Mouse (Mus musculus) lung, postnatal 25 days (tissue): ENCODE data around the gene Olfr1440.

Experiments used
- DNase-seq: peaks from one replicate; pipeline ENCODE4 v3.0.0; 2022; ENCODE audit warnings: low spot score

Gene Olfr1440

DNA sequence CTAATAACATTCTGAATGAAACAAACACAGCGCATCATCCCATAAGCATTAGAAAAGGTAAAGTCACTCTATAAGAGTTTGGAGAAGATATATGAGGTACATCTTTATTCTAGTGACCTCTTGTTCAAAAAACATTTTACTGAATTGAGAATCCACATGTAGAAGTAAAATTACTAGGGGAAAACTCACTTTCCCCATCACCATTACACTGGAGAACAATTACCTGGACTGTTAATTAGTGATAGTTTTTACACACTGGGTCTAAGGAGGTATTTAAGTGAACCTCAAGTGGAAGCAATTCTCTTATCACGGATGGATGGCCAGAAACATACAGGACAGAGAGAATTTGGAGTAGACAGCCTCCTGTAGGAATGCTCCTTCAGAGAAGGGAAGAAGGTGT, at the start of gene Olfr1440:
Gene Olfr1440 (plus strand): TSS at position 301 of the 400 bp plus-strand sequence.
- DNase-seq = no peak

- no peak for DNase-seq
Observed at GRCm38 (mm10) chr19:12373004-12373403, 14.1 kb upstream of the Olfr1440 start.

- DNase-seq = no peak
Observed at GRCm38 (mm10) chr19:12374465-12375025, 12.5 kb upstream of the Olfr1440 start.

DNA sequence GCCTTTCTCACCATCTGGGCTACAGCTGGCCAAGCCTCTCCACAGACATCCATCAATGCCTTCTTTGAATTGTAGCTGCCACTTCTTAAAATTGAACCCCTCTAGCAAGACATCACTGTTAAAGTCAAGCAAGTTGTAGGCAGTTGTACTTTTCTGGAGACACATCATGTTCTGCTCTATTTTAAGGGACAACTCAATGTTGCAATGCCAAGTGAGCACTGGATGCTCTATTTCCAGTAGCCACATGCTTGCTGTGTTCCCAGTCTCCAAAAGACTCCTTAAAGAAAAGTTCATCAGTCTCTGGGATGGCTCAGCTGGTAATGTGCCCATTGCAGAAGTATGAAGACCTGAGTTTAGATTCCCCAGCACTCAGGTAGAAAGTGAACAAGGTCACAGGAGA, 26.7 kb downstream of the Olfr1440 start:
- no peak for DNase-seq

GRCm38 (mm10) chr19:12417361-12417760, 30.3 kb downstream of the Olfr1440 start, which contains the start of gene Olfr1441:
TSS of gene Olfr1441 (plus strand) at chr19:12417433.
- DNase-seq = no peak

DNA sequence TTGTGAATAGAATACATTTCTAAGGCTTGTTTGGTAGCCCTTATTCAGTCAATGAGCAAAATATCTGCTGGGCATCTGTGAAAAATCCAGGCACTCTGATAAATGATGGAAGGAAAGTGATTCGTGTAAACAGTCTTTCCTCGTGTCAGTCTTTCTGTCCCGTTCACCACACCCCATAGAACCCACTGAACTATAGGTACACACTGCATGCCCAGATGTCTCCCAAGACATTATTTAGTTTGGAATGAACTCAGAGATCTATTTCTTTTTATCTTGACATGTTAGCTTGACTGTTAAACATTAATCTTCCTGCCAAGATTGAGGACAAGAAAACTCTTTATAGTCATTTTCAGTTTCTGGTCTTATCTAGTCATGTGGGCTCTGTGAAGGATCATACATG, 31.2 kb downstream of the Olfr1440 start:
- DNase-seq = no peak

GRCm38 (mm10) chr19:12420555-12420954, 33.5 kb downstream of the Olfr1440 start:
- DNase-seq = no peak

DNA sequence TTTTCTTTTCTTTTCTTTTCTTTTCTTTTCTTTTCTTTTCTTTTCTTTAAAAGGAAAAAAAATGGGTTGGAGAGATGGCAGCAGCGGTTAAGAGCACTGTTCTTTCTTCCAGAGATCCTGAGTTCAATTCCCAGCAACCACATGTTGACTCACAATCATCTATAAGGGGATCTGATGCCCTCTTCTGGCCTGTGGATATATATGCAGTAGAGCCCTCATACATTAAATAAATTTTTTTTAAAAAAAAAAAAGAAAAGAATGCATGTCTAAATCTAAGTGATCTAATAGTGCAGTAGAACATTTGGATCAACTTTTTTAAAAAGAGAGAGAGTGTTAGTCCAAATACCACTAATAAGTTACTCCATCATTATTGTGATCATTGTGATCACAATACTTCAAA, 34.6 kb downstream of the Olfr1440 start:
- DNase-seq = no peak

GRCm38 (mm10) chr19:12427101-12427500, 40.0 kb downstream of the Olfr1440 start:
- DNase-seq = no peak

DNA sequence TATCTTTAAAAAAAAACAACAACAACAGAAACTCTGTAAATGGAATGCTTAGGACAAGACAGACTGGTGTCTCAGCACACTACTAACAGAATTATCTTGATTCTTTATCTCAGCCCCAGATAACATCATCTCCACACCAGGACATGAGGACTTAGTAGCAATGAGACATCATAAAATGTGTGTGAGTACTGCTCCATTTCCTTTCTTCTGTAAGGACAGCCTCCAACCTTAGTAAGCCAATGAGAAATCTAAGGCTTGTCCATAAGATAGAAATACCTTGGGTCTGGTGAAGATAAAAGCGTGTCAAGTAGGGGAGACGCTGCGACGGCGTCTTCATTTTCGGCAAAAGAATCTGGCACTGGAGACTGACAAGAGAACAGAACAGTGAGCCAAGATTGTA, 40.5 kb downstream of the Olfr1440 start, which contains the start of gene Pfpl:
Gene Pfpl (plus strand): TSS at position 301 of the 400 bp plus-strand sequence.
- DNase-seq = no peak

DNA sequence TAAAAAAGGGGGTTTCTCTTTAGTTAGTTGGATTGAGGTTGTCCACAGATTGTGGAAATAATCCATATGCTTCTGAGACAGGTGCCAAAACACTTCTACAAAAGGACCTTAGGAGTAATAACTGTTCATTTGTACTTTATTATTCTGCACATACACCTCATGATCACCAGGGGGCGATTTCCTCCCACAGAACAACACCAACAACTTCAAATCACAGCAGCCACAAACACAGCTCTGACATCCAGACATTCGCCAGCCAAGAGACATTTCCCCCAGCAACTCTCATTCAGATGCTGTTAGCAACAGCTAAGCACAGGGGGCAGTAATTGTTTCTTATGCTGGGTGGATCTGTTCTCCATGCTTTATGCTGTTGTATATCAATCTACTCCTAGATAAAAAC, 46.0 kb downstream of the Olfr1440 start:
- peak; percentile 65 for DNase-seq

GRCm38 (mm10) chr19:12435011-12435416, 47.9 kb downstream of the Olfr1440 start:
- peak; percentile 28 for DNase-seq

- no peak for DNase-seq
Observed at GRCm38 (mm10) chr19:12435750-12436524, 48.9 kb downstream of the Olfr1440 start.

- DNase-seq = no peak
Observed at GRCm38 (mm10) chr19:12439581-12439980, 52.5 kb downstream of the Olfr1440 start.

DNA sequence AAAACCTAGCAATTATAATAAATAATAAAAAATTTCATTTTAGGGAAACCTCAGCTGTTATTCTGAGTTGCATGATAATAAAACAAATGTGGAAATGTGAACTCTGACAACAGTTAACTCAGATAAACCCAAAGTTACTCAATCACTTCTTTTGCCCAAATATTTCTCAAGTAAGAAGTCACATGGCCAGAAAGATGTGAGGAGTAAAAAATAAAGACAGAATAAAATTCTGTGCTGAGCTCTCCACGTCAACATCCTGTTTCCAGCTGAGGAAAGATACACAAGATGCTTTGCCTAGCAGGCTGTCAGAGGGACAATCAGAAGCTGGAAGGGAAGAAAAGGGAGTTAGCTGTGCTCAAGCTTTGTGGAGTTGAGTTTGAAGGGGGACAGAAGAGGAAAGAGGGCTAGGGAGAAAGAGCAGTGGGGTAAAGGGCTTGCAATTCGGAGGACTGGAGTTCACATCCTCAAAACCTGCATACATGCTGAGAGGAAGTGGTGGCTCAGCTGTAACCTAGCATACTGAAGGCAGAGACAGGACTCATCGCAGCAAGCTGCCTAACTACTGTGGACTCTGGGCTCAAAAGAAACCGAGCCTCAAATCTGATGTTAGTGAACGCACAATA, 53.1 kb downstream of the Olfr1440 start:
- DNase-seq = peak; percentile 43

DNA sequence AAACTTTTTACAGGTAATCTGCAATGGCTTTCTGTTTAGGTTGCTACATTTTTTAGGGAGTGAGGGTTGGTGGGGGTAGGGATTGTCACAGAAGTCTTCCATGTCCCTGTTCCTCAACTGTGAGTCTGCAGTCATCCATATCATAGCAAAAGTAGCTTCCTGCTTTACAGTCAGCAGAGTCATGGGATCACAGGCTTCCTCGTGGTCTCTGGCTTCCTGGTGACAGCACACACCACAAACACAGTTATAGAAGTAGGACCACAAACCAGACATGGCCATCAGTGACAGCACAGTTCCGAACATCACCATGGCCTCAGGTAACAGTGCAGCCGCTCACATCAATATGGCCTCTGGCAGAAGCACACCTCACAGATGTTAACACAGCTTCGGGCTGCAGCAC, 55.5 kb downstream of the Olfr1440 start:
- no peak for DNase-seq

GRCm38 (mm10) chr19:12445014-12445413, 57.9 kb downstream of the Olfr1440 start:
- peak; percentile 39 for DNase-seq
